Mouse (Mus musculus) limb, embryonic 14.5 days (tissue): ENCODE measurements at regions not wholly inside any gene's neighbourhood (a gene's known extent, or its start where the extent isn't known, plus 50 kb on each side); places are given as distances from the start of the nearest gene placed in this dataset.

Experiments
- ATAC-seq: fragments of 200-750 bp; cut with Nextera tagmentation; 2 replicates; pipeline ENCODE4 v1.8.0; 2017; ENCODE audit warnings: low read depth, moderate number of reproducible peaks, moderate TSS enrichment; ENCODE audit not compliant: low FRiP score
- DNase-seq: peaks from one replicate; pipeline ENCODE4 v3.0.0-alpha.2; 2015; ENCODE audit warnings: low spot score
- H3K27ac ChIP-seq: fragments of 300-500 bp; sonication (generic); replicated peaks from 2 replicates; pipeline ENCODE4 v1.5.1; 2014; ENCODE audit warnings: low read depth, mild to moderate bottlenecking, low read length, moderate library complexity, mixed read lengths
- H3K27me3 ChIP-seq: fragments of 300-500 bp; sonication (generic); 2 replicates; pipeline ENCODE4 v1.6.1; 2014; ENCODE audit warnings: low read length, mixed read lengths; ENCODE audit not compliant: control insufficient read depth, insufficient read depth
- H3K36me3 ChIP-seq: fragments of 300-500 bp; sonication (generic); 2 replicates; pipeline ENCODE4 v1.6.1; 2014; ENCODE audit warnings: mild to moderate bottlenecking, low read length, moderate library complexity, mixed read lengths; ENCODE audit not compliant: control insufficient read depth, insufficient read depth
- H3K4me1 ChIP-seq: fragments of 300-500 bp; sonication (generic); 2 replicates; pipeline ENCODE4 v1.6.1; 2014; ENCODE audit warnings: antibody characterized with exemption, low read length, mixed read lengths; ENCODE audit not compliant: control insufficient read depth, insufficient read depth
- H3K4me2 ChIP-seq: fragments of 300-500 bp; sonication (generic); replicated peaks from 2 replicates; pipeline ENCODE4 v1.6.1; 2014; ENCODE audit warnings: low read depth, mild to moderate bottlenecking, low read length, moderate library complexity; ENCODE audit not compliant: severe bottlenecking
- H3K4me3 ChIP-seq: fragments of 300-500 bp; sonication (generic); replicated peaks from 2 replicates; pipeline ENCODE4 v1.5.1; 2014; ENCODE audit warnings: low read length
- H3K9ac ChIP-seq: fragments of 300-500 bp; sonication (generic); 2 replicates; pipeline ENCODE4 v1.6.1; 2014; ENCODE audit warnings: mild to moderate bottlenecking, low read depth, low read length, moderate library complexity; ENCODE audit not compliant: severe bottlenecking
- H3K9me3 ChIP-seq: fragments of 300-500 bp; sonication (generic); 2 replicates; pipeline ENCODE4 v1.6.1; 2016; ENCODE audit warnings: low read length; ENCODE audit not compliant: control insufficient read depth
- POLR2A ChIP-seq: fragments of 200-500 bp; IDR thresholded peaks from 2 replicates; pipeline ENCODE4 v1.8.0; 2012; ENCODE audit warnings: inconsistent platforms, mild to moderate bottlenecking, moderate library complexity, borderline replicate concordance; ENCODE audit not compliant: insufficient read depth, insufficient read length; ENCODE audit errors: extremely low read depth
- WGBS: fragments of 180-500 bp; shearing (Covaris S2); extraction: QIAGEN DNeasy Blood & Tissue Kit; methylation state at CpG from one replicate; pipeline ENCODE4 v1.1.7; 2014; 5-methylcytosine and 5-hydroxymethylcytosine counted together

- ATAC-seq = no peak
Measured at GRCm38 (mm10) chr11:21425480-21426101, 54.6 kb upstream of the Ugp2 start.

GRCm38 (mm10) chr11:21424345-21424744 is 53.3 kb upstream of the Ugp2 start:
- no peak for ATAC-seq
- H3K4me1 ChIP-seq = no peaks in the 10 kb centered on the region
- TF ChIP-seq POLR2A = no peak
- H3K27me3 ChIP-seq = no peaks in the 10 kb centered on the region
- H3K36me3 ChIP-seq = no peaks in the 10 kb centered on the region
- no peak overlapping the region for H3K9ac ChIP-seq
- no peaks in the 10 kb centered on the region for H3K9me3 ChIP-seq
- DNase-seq = no peak
- no peak overlapping the region for H3K4me2 ChIP-seq
- H3K27ac ChIP-seq = no peak overlapping the region
- H3K4me3 ChIP-seq = no peak overlapping the region

More at GRCm38 (mm10) chr11:21425480-21426101, 54.6 kb upstream of the Ugp2 start:
- Histone ChIP-seq H3K4me1 (no peaks in the 10 kb centered on the region), H3K4me2 (no peak overlapping the region), H3K9ac (no peak overlapping the region), H3K9me3 (no peaks in the 10 kb centered on the region), H3K27ac (no peak overlapping the region), H3K36me3 (no peaks in the 10 kb centered on the region), H3K27me3 (no peaks in the 10 kb centered on the region), H3K4me3 (no peak overlapping the region)
- DNase-seq = no peak
- no peak for TF ChIP-seq POLR2A
- WGBS = 87% methylated on average over 6 of the region's 6 CpGs

- Histone ChIP-seq H3K9me3 (no peaks in the 10 kb centered on the region), H3K9ac (no peak overlapping the region), H3K4me2 (no peak overlapping the region), H3K27ac (no peak overlapping the region), H3K27me3 (no peaks in the 10 kb centered on the region), H3K4me3 (no peak overlapping the region), H3K36me3 (no peaks in the 10 kb centered on the region), H3K4me1 (no peaks in the 10 kb centered on the region)
- no peak for DNase-seq
- 56% methylated on average over 2 of the region's 2 CpGs for WGBS
- no peak for TF ChIP-seq POLR2A
- no peak for ATAC-seq
Measured at GRCm38 (mm10) chr11:21422281-21422878, 51.4 kb upstream of the Ugp2 start.
